Mouse (Mus musculus) stomach, postnatal 0 days (tissue): ENCODE results near the gene Zbtb21.

Experiments
- CTCF ChIP-seq: IDR thresholded peaks from 2 replicates; pipeline ENCODE4 v1.5.1; 2016; ENCODE audit warnings: antibody characterized with exemption, low read depth, mild to moderate bottlenecking, moderate library complexity
- EP300 ChIP-seq: optimal IDR thresholded peaks from 2 replicates; pipeline ENCODE3; 2016; ENCODE audit warnings: antibody characterized with exemption

DNA sequence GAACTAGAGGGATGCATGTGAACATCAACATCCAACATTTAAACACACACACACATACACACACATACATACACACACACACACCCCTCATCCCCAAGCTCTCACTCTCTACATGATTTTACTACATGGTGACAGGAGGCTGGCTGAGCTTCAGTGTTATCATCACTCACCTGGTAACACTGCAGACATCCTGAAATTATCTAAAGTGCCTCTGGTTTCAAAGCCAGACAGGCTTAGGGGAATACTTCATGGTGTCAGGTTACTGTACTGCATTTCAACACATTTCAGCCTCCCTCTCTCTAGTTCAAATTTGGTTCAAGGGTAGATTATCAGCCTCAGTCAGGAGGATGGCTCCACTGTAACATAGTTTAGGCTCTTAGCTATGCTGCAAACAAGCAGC is 4.8 kb downstream of the Zbtb21 start:
- TF ChIP-seq CTCF (no peak), EP300 (no peak)
